Mouse (Mus musculus) embryonic facial prominence, embryonic 12.5 days (tissue): ENCODE data around the gene Nek5. TPM values are rescaled to one million over a fixed set of nuclear protein-coding genes. Genes with fewer than 3 reads are reported as not detected.

Experiments used
- ATAC-seq: fragments of 200-750 bp; cut with Nextera tagmentation; 2 replicates; pipeline ENCODE4 v1.8.0; 2017; ENCODE audit not compliant: insufficient number of reproducible peaks, insufficient read depth, low FRiP score, low TSS enrichment
- H3K27ac ChIP-seq: fragments of 300-500 bp; sonication (generic); 2 replicates; pipeline ENCODE4 v1.5.1; 2016; ENCODE audit warnings: mild to moderate bottlenecking
- H3K27me3 ChIP-seq: fragments of 300-500 bp; sonication (generic); 2 replicates; pipeline ENCODE4 v1.6.1; 2016; ENCODE audit warnings: mild to moderate bottlenecking, moderate library complexity
- H3K36me3 ChIP-seq: fragments of 300-500 bp; sonication (generic); 2 replicates; pipeline ENCODE4 v1.6.1; 2016; ENCODE audit warnings: mild to moderate bottlenecking
- H3K4me1 ChIP-seq: fragments of 300-500 bp; sonication (generic); 2 replicates; pipeline ENCODE4 v1.6.1; 2016
- H3K4me2 ChIP-seq: fragments of 300-500 bp; sonication (generic); replicated peaks from 2 replicates; pipeline ENCODE4 v1.6.1; 2016; ENCODE audit warnings: mild to moderate bottlenecking, moderate library complexity
- H3K4me3 ChIP-seq: fragments of 300-500 bp; sonication (generic); 2 replicates; pipeline ENCODE4 v1.5.1; 2016; ENCODE audit warnings: mild to moderate bottlenecking
- H3K9ac ChIP-seq: fragments of 300-500 bp; sonication (generic); 2 replicates; pipeline ENCODE4 v1.6.1; 2016; ENCODE audit warnings: mild to moderate bottlenecking, moderate library complexity
- H3K9me3 ChIP-seq: fragments of 300-500 bp; sonication (generic); 2 replicates; pipeline ENCODE4 v1.6.1; 2016; ENCODE audit warnings: mild to moderate bottlenecking, moderate library complexity
- WGBS: fragments of 180-500 bp; shearing (Covaris S2); methylation state at CpG from one replicate; pipeline ENCODE4 v1.1.7; 2016; 5-methylcytosine and 5-hydroxymethylcytosine counted together
- polyA plus RNA-seq: library from polyadenylated mRNA; unstranded; fragments of >200 nt; fragmentation: Nextera tagmentation; extraction: Ambion mirVana; gene quantifications from 2 replicates; pipeline ENCODE4 v1.2.1, GENCODE M21; 2016

The Nek5 gene
- polyA plus RNA-seq, 1 experiment from 2014 or later, result 0.18 TPM

- Histone ChIP-seq H3K27me3 (peaks cover 11% of the 10 kb centered on the region; the same call in 1 of the 2 replicates), H3K9ac (no peak overlapping the region), H3K36me3 (no peaks in the 10 kb centered on the region), H3K4me2 (no peak overlapping the region), H3K9me3 (no peaks in the 10 kb centered on the region), H3K27ac (no peak overlapping the region), H3K4me1 (no peaks in the 10 kb centered on the region), H3K4me3 (no peak overlapping the region)
- ATAC-seq, result no peak; the same call in 1 of the 2 replicates
- 49% methylated on average over 12 of the region's 12 CpGs for WGBS
Observed at GRCm38 (mm10) chr8:22043706-22044105, 81.1 kb downstream of the Nek5 start.

DNA sequence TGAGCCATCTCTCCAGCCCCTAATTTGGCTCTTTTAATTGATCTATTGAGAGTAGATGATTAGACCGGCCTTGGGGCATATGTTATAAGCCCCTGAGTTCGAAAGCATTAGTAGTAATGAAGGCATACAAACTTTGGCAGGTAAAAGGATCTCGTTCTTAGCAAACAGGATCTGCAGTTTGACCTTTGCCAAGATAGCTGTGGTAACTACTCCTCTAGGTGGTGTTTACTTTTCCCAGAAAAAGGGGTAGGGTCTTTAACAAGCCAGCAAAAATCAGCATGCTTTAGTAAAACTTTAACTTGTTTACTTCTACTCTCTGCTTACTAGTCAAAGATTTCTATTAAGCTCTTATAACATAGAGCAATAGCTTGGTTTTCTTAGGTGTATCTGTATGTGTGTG is 82.3 kb downstream of the Nek5 start:
- WGBS, result 76% methylated on average over 3 of the region's 3 CpGs
- Histone ChIP-seq H3K9ac (no peak overlapping the region), H3K4me3 (no peak overlapping the region), H3K4me1 (no peaks in the 10 kb centered on the region), H3K27me3 (peaks cover 11% of the 10 kb centered on the region; the same call in 1 of the 2 replicates), H3K4me2 (no peak overlapping the region), H3K36me3 (no peaks in the 10 kb centered on the region), H3K9me3 (no peaks in the 10 kb centered on the region), H3K27ac (no peak overlapping the region)
- no peak for ATAC-seq

DNA sequence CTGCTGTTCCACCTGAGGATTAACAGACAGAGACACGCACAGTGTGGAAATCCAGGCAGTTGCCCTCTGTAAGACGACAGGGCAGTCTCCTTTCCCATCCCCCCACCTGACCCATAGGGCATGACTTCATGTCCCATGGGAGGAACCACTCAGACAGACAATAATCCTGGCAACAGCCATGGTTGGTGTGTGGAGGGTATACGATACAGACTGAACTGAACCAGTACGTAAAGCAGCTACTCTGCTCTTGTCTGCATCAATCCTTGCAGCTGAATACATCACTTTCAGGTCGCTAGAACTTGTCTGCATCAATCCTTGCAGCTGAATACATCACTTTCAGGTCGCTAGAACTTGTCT is 84.7 kb downstream of the Nek5 start:
- no peak overlapping the region for H3K27ac ChIP-seq
- H3K27me3 ChIP-seq, result peaks cover 11% of the 10 kb centered on the region; the same call in 1 of the 2 replicates
- H3K9ac ChIP-seq, result no peak overlapping the region
- no peak overlapping the region for H3K4me2 ChIP-seq
- no peak for ATAC-seq
- 34% methylated on average over 6 of the region's 6 CpGs for WGBS
- H3K4me1 ChIP-seq, result no peaks in the 10 kb centered on the region
- H3K9me3 ChIP-seq, result no peaks in the 10 kb centered on the region
- no peak overlapping the region for H3K4me3 ChIP-seq
- no peaks in the 10 kb centered on the region for H3K36me3 ChIP-seq

- Histone ChIP-seq H3K4me2 (0 out of 2 replicates have a peak overlapping the region, but pooled peaks have one; percentile 11), H3K4me3 (no peak overlapping the region), H3K9me3 (no peaks in the 10 kb centered on the region), H3K4me1 (no peaks in the 10 kb centered on the region), H3K27ac (no peak overlapping the region), H3K9ac (no peak overlapping the region), H3K36me3 (no peaks in the 10 kb centered on the region), H3K27me3 (peaks cover 11% of the 10 kb centered on the region; the same call in 1 of the 2 replicates)
- WGBS, result 13% methylated on average over 15 of the region's 15 CpGs
- ATAC-seq, result no peak
Observed at GRCm38 (mm10) chr8:22039468-22040152, 85.2 kb downstream of the Nek5 start.

DNA sequence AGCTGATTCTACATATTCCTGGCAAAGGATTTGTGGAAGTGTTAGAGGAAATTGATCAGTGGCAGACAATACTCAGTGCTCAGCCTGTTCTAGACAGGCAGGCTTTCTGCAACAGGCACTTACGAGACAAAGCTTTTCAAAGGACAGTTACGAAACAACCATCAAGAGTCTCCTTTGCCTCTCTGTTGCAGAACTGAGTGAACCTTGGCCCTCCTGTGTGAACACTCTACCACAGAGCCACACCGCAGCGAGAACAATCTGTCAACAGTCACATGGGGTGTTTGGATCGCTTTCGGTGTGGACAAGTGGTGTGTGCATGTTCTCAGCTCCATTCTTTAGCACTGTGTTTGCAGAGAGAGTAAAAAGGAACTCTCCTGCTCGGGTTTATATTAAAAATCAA is 87.8 kb downstream of the Nek5 start:
- no peaks in the 10 kb centered on the region for H3K4me1 ChIP-seq
- H3K27ac ChIP-seq, result no peak overlapping the region
- peaks cover 11% of the 10 kb centered on the region; the same call in 1 of the 2 replicates for H3K27me3 ChIP-seq
- no peaks in the 10 kb centered on the region for H3K36me3 ChIP-seq
- H3K4me3 ChIP-seq, result no peak overlapping the region
- no peak overlapping the region for H3K9ac ChIP-seq
- no peaks in the 10 kb centered on the region for H3K9me3 ChIP-seq
- no peak overlapping the region for H3K4me2 ChIP-seq
- no peak for ATAC-seq
- 71% methylated on average over 7 of the region's 7 CpGs for whole genome bisulfite sequencing

GRCm38 (mm10) chr8:22036137-22036536 is 88.7 kb downstream of the Nek5 start:
- peaks cover 11% of the 10 kb centered on the region; the same call in 1 of the 2 replicates for H3K27me3 ChIP-seq
- H3K9ac ChIP-seq, result no peak overlapping the region
- no peak for ATAC-seq
- H3K9me3 ChIP-seq, result no peaks in the 10 kb centered on the region
- no peak overlapping the region for H3K4me2 ChIP-seq
- H3K4me1 ChIP-seq, result no peaks in the 10 kb centered on the region
- WGBS, result 92% methylated on average over 9 of the region's 9 CpGs
- no peaks in the 10 kb centered on the region for H3K36me3 ChIP-seq
- no peak overlapping the region for H3K4me3 ChIP-seq
- H3K27ac ChIP-seq, result no peak overlapping the region

GRCm38 (mm10) chr8:22030990-22031389 is 93.9 kb downstream of the Nek5 start:
- no peak overlapping the region for H3K4me2 ChIP-seq
- H3K4me3 ChIP-seq, result no peak overlapping the region
- H3K27me3 ChIP-seq, result no peaks in the 10 kb centered on the region
- no peaks in the 10 kb centered on the region for H3K9me3 ChIP-seq
- H3K4me1 ChIP-seq, result no peaks in the 10 kb centered on the region
- no peak overlapping the region for H3K9ac ChIP-seq
- ATAC-seq, result no peak
- no peaks in the 10 kb centered on the region for H3K36me3 ChIP-seq
- 84% methylated on average over 3 of the region's 3 CpGs for WGBS
- no peak overlapping the region for H3K27ac ChIP-seq

DNA sequence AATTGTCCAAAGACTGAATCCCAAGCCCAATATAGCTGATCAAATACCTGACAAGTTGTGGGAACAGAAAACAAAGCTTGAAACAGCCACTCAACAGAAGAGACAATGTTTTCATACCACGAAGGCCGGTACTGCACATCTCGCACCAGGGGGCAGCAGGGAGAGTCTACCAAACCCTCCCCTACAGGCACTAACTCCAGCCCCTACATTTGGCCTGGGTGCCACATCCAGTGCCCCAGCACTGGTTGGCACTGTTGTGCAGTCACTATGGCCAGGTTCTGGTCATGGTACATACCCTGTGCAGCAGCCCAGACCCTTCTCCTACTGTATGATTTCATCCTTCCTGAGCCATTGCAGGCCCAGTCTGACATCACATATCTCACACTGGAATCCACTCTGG is 95.9 kb downstream of the Nek5 start:
- no peaks in the 10 kb centered on the region for H3K36me3 ChIP-seq
- no peaks in the 10 kb centered on the region for H3K9me3 ChIP-seq
- H3K4me2 ChIP-seq, result no peak overlapping the region
- WGBS, result 82% methylated on average over 3 of the region's 3 CpGs
- no peak for ATAC-seq
- no peak overlapping the region for H3K27ac ChIP-seq
- H3K4me3 ChIP-seq, result no peak overlapping the region
- H3K27me3 ChIP-seq, result no peaks in the 10 kb centered on the region
- H3K4me1 ChIP-seq, result no peaks in the 10 kb centered on the region
- H3K9ac ChIP-seq, result no peak overlapping the region

- WGBS, result 73% methylated on average over 4 of the region's 4 CpGs
- no peak for ATAC-seq
- H3K4me2 ChIP-seq, result no peak overlapping the region
Observed at GRCm38 (mm10) chr8:22025241-22025640, 99.6 kb downstream of the Nek5 start.

More at GRCm38 (mm10) chr8:22025241-22025640, 99.6 kb downstream of the Nek5 start:
- H3K4me3 ChIP-seq, result no peak overlapping the region
- no peaks in the 10 kb centered on the region for H3K9me3 ChIP-seq
- no peak overlapping the region for H3K27ac ChIP-seq
- no peaks in the 10 kb centered on the region for H3K27me3 ChIP-seq
- H3K4me1 ChIP-seq, result no peaks in the 10 kb centered on the region
- H3K9ac ChIP-seq, result no peak overlapping the region
- H3K36me3 ChIP-seq, result no peaks in the 10 kb centered on the region

Other genes with a start within 250 kb of the Nek5 start
- gene Defb9, start 239.6 kb downstream of the Nek5 start, polyA plus RNA-seq, result not detected in 2 replicates
- not detected in 2 replicates for gene Defb11, start 218.6 kb downstream of the Nek5 start, polyA plus RNA-seq
- gene Defb15, start 192.3 kb downstream of the Nek5 start, polyA plus RNA-seq, result not detected in 2 replicates
- not detected in 2 replicates for gene Defb35, start 186.7 kb downstream of the Nek5 start, polyA plus RNA-seq
- gene Defb13, start 178.3 kb downstream of the Nek5 start, polyA plus RNA-seq, result not detected in 2 replicates
- gene Fam90a1a, start 166.3 kb downstream of the Nek5 start, polyA plus RNA-seq, result not detected in 2 replicates
- not detected in 2 replicates for gene Ccdc70, start 155.3 kb downstream of the Nek5 start, polyA plus RNA-seq
- 1.1 and 1.2 TPM in 2 replicates for gene Atp7b, start 64.7 kb downstream of the Nek5 start, polyA plus RNA-seq
- gene Alg11, start 64.3 kb downstream of the Nek5 start, polyA plus RNA-seq, result 44.4 and 46.5 TPM in 2 replicates
- gene Nek3, start 41.4 kb upstream of the Nek5 start, polyA plus RNA-seq, result 6.6 and 7.3 TPM in 2 replicates
- 48.3 and 50.3 TPM in 2 replicates for gene Ckap2, start 60.8 kb upstream of the Nek5 start, polyA plus RNA-seq
- 36.4 and 37.4 TPM in 2 replicates for gene Vps36, start 67.8 kb upstream of the Nek5 start, polyA plus RNA-seq
- 10.6 and 11.5 TPM in 2 replicates for gene Thsd1, start 102.3 kb upstream of the Nek5 start, polyA plus RNA-seq
- gene Tpte, start 158.4 kb upstream of the Nek5 start, polyA plus RNA-seq, result not detected in 2 replicates